Mouse (Mus musculus) cortical plate, adult 2 months (tissue): ENCODE results near the gene Pld5. TPM values are rescaled to one million over a fixed set of nuclear protein-coding genes. Genes with fewer than 3 reads are reported as not detected.
A peak's percentile ranks its signal among the peaks of the same experiment; 100 is the strongest.

ENCODE experiments used
- H3K27ac ChIP-seq: fragments of 200-500 bp; 2 replicates; pipeline ENCODE4 v1.5.1; 2012; ENCODE audit warnings: low read length, control low read depth, inconsistent platforms; ENCODE audit not compliant: insufficient read depth
- H3K4me1 ChIP-seq: fragments of 200-500 bp; 2 replicates; pipeline ENCODE4 v1.6.1; 2011; ENCODE audit warnings: low read length; ENCODE audit not compliant: control insufficient read depth, insufficient read depth
- H3K4me3 ChIP-seq: fragments of 200-500 bp; 2 replicates; pipeline ENCODE4 v1.5.1; 2011; ENCODE audit warnings: mild to moderate bottlenecking, low read length, control low read depth; ENCODE audit not compliant: insufficient read depth
- CTCF ChIP-seq: fragments of 200-500 bp; IDR thresholded peaks from 2 replicates; pipeline ENCODE4 v1.5.1; 2011; ENCODE audit warnings: mild to moderate bottlenecking, control low read depth, low read length; ENCODE audit not compliant: insufficient read depth; ENCODE audit errors: extremely low read depth
- POLR2A ChIP-seq: fragments of 200-500 bp; IDR thresholded peaks from 2 replicates; pipeline ENCODE4 v1.6.1; 2011; ENCODE audit warnings: mild to moderate bottlenecking, low read length, control low read depth; ENCODE audit not compliant: insufficient read depth; ENCODE audit errors: extremely low read depth
- polyA plus RNA-seq: library from polyadenylated mRNA; depleted of rRNA; stranded (reverse); fragments of >200 nt; gene quantifications from 2 replicates; pipeline ENCODE4 v1.2.3, GENCODE M21; 2012; rRNA removed

Pld5 gene
- 3.3 and 4.0 TPM in 2 replicates for polyA plus RNA-seq

DNA sequence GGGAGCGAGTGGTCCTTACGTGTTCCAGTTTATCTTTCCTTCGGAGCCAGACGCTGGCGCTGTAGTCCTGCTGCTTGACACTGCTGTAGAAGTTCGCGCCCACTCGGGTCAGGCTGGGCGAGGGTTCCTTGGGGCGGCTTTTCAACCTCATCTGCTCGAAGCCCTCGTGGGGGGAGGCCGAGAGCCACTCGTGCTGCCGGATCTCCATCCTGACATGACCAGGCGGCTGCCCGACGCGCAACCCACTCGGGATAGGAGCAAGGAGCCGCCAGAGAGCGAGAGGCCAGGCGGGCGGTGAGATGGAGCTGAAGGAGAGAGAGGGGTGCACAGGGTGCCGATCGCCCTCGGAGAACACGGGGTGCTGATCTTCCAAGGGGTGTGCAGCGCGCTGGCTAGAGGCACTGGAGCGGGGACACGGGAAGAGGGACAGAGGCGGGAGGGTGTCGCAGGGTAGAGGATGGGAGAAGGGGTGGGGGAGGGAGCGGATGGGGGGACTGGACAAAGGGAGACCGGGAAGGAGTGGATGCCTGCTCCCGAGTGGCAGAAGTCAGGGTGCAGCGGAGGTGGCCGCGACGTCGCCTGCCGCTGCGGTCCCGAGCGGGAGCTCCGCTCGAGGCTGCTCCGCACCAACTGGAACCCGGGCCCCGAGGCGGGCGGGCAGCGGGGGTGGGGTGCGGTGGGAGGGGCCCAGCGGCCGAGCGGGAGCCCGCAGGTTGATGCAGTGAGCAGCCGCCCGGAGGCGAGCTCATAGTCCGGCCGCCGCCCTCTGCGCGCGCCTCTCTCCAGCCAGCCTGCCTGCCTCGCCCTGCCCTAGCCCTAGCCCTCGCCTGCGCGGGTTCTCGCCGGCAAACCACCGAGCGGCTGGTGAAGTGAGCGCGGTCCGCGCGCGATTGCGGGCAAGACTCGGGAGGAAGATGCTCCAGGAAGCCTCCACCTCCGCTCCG is at the start of gene Pld5:
Gene Pld5 (minus strand): TSS at position 646 of the 944 bp plus-strand sequence.
- TF ChIP-seq CTCF (no peak), POLR2A (no peak)
- H3K4me1 ChIP-seq, result no peaks in the 10 kb centered on the region
- H3K4me3 ChIP-seq, result peak within 1 kb of the TSS; percentile 55
- H3K27ac ChIP-seq, result no peak within 1 kb of the TSS

DNA sequence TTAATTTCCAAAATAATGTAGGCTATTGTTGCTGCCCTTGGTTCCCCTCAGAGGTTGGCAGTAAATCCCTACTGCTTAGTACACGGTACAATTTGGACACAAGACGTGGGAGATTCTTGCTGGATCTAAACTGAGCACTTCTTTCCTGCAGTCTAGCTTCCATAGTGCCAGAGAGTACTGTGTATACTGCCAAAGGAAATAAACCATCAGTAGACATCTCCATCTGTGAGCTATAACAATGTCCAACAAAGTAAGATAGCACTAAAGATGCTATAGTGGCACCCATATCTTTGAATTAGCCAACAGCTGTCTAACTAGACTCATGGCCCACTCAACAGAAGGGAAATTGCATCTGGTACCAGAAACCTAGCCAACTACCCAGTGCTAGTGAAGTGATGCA is 40.0 kb upstream of the Pld5 start:
- Histone ChIP-seq H3K4me3 (no peak overlapping the region), H3K4me1 (no peaks in the 10 kb centered on the region), H3K27ac (no peak overlapping the region)
- TF ChIP-seq POLR2A, result no peak
- TF ChIP-seq CTCF, result no peak

DNA sequence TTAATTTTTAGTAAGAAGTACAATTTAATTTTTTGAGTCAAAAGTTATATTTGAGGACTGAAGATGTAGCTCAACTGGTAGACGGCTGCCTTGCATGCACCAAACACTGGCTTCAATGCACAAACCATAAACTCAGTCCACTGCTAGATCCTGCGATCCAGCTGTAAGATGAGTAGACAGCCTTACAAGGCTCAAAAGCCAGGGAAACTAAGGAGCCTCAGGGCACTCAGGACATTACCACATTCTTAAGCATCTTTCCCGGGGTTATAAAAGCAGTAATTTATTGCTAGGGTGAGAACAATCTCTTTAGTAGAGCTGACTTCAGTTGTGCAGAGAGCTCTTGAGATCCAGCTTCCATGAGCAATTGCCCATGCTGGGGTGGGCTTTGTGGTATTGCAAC is 35.1 kb upstream of the Pld5 start:
- Histone ChIP-seq H3K27ac (no peak overlapping the region), H3K4me1 (no peaks in the 10 kb centered on the region), H3K4me3 (no peak overlapping the region)
- TF ChIP-seq CTCF (no peak), POLR2A (no peak)

DNA sequence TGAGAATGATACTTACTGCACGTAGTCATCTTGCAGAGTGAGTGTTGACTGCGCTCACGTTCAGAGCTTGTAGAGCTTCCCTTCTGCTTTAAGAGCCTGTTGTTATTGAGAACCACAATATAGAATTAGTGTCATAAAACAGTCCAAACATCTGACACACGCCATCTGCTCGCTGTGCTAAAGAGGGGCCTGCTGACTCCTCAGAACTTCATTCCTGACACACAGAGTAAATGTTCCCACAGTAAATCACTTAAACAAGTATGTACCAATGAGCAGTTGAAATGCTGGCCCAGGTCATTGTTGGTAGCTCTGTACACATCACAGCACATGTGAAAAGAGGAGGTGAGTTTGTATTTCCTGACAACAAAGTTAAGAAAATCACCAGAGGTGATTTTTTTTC is 14.3 kb upstream of the Pld5 start:
- no peak for TF ChIP-seq CTCF
- TF ChIP-seq POLR2A, result no peak
- H3K4me3 ChIP-seq, result no peak overlapping the region
- no peaks in the 10 kb centered on the region for H3K4me1 ChIP-seq
- H3K27ac ChIP-seq, result no peak overlapping the region

DNA sequence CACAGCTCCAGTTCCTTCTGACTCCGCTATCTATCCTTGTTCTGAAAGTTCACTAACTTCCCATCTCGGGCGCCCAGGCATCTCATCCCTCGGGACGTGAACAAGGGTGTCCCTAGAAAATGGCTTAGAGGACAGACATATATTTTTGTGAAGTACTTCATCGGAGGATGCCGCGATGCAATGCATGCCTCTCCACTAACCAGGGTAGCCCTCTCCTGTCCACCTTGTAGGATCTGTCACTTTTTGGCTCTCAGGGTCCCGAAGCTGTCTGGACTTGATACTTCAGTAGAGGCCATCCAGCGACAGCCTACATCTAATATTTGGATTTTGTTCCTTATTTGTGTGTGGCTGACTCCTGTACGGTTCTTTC is 484 bp upstream of the Pld5 start:
- Histone ChIP-seq H3K4me1 (no peaks in the 10 kb centered on the region), H3K27ac (no peak overlapping the region), H3K4me3 (peak overlapping the region; percentile 55)
- no peak for TF ChIP-seq POLR2A
- TF ChIP-seq CTCF, result no peak

DNA sequence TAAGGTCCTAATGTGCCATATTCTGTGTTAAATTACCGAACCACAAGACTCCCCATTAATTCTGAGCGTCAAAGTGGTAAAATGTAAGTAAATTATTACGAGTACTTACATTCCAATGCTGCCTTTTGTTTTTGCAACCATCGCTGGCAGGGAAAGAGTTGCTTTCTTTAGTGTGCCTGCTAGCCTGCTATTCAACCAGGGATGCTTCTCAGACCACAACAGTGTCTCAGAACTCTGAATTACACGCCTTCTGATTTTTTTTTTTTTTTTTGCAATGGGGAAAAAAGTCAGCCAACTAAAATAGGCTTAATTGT is 26.4 kb downstream of the Pld5 start:
- H3K4me1 ChIP-seq, result no peaks in the 10 kb centered on the region
- H3K4me3 ChIP-seq, result no peak overlapping the region
- TF ChIP-seq CTCF (no peak), POLR2A (no peak)
- H3K27ac ChIP-seq, result no peak overlapping the region

DNA sequence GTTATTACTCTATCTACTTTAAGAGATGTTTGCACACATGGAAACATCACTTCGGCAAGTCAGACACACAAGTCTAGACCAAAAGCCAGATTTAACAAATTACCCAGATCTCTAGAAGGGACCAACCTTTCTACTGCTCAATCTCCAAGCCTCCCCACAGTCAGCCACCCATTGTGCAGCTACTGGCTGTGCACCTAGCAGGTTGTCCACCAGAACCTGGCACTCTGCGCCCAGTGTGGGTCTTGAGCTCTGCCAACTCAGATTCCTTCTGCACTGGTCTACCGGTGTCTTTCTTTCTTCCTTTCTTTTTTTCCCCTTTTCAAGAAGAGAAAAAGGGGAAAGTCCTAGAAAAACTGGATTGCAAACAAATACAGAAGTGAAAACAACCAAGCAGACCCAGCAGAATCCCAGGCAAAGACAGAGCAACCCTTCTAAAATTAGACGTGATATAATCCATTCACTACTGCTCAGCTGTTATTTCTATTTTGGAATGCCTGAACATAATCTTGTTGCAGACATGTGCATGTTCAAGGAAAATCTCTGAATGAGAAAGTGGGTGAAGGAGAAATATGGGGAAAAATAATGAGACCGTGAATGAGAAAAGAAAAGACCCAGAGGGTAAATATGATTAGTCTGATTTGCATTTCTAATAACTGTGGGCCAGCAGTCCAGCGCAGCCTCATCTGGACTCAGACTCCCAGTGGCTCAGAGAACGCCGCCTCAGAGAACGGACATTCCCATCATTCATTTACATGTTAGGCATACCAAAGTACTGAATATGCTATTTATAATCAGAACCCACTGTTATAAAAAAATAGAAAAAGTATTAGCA is 27.0 kb downstream of the Pld5 start:
- Histone ChIP-seq H3K27ac (no peak overlapping the region), H3K4me1 (no peaks in the 10 kb centered on the region), H3K4me3 (no peak overlapping the region)
- TF ChIP-seq POLR2A, result no peak
- no peak for TF ChIP-seq CTCF

DNA sequence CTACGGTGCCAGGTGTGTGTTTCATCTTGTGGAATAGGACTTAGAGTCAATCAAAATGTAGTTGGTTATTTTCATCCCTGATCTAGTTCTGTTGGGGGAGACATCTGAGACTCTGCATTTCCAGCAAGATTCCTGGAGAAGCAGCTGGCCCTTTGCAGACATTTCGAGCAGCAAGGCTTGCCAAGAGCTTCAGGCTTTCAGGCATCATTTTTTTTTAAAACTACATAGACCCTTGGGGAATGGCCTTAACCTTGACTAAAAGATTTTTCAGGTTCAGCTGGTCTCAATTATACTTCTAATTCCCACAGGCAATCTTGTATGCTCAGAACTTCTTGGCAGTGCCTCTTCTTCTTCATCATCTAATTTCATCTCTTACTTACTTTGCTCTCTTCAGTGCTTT is 35.9 kb downstream of the Pld5 start:
- Histone ChIP-seq H3K4me3 (no peak overlapping the region), H3K27ac (no peak overlapping the region), H3K4me1 (no peaks in the 10 kb centered on the region)
- TF ChIP-seq POLR2A (no peak), CTCF (no peak)

DNA sequence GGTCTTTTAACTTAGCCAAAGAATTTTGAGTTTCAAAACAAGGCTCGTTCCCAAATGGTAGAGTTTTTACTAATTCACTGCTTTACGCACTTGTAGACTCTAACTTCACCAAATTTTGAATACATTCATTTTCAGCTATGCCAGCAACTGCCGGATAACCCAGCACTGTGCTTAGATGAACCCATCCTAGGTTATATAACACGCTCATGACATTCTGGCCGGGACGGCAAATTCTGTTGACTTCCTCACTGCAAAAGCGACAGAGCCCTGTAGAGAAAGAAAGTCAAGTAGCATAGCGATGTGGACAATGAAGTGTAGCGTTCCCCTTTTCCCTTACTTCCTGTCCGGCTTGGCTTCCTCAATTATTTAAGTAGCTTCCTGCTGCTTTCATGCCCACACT is 51.3 kb downstream of the Pld5 start:
- Histone ChIP-seq H3K4me3 (no peak overlapping the region), H3K27ac (no peak overlapping the region), H3K4me1 (no peaks in the 10 kb centered on the region)
- no peak for TF ChIP-seq CTCF
- TF ChIP-seq POLR2A, result no peak
